Mouse (Mus musculus) G1E (cell line): ENCODE data around the gene Slc22a12.

Experiments used
- CTCF ChIP-seq: IDR thresholded peaks from 2 replicates; pipeline ENCODE4 v1.5.1; 2012; ENCODE audit warnings: low read depth, low read length, inconsistent platforms, mixed read lengths
- GATA1 ChIP-seq: IDR thresholded peaks from 2 replicates; pipeline ENCODE4 v1.6.1; 2012; ENCODE audit warnings: borderline replicate concordance, low read length, inconsistent platforms, mixed read lengths
- POLR2AphosphoS5 ChIP-seq: IDR thresholded peaks from 2 replicates; pipeline ENCODE4 v1.6.1; 2012; ENCODE audit warnings: low read depth, low read length, inconsistent platforms; ENCODE audit not compliant: insufficient replicate concordance

DNA sequence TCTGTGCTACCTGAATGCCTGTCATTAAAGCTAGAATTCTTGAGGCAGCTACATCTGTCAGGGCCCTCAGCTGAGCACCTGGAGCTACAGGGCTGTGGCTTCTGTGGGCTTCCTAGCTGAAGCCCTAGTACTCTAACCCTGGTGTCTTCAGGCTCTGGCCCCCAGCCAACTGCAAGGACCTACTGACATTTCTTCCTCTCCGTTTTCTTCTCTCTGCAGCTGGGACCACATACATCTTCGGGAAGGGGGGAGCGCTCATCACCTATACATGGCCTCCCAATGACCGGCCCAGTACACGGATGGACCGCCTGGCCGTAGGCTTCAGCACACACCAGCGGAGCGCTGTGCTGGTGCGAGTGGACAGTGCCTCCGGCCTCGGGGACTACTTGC is 38.2 kb downstream of the Slc22a12 start:
- no peak for TF ChIP-seq CTCF
- TF ChIP-seq GATA1 = no peak
- TF ChIP-seq POLR2AphosphoS5 = no peak
